Mouse (Mus musculus): ENCODE results near the gene Dalrd3. TPM values are rescaled to one million over a fixed set of nuclear protein-coding genes. Genes with fewer than 3 reads are reported as not detected.

Gene Dalrd3
- polyA plus RNA-seq (2017; shearing (Covaris generic)): 131 TPM

GRCm38 (mm10) chr9:108569381-108570206 is at the start of gene Dalrd3:
Gene Dalrd3, plus strand, starts transcription at chr9:108569886.

GRCm38 (mm10) chr9:108560227-108560841 is 9.4 kb upstream of the Dalrd3 start, which contains the start of gene Impdh2:
Gene Impdh2, plus strand, starts transcription at chr9:108560286.

GRCm38 (mm10) chr9:108566815-108567776 is 2.6 kb upstream of the Dalrd3 start, which contains the start of gene Ndufaf3:
Gene Ndufaf3, minus strand, starts transcription at chr9:108567434.

GRCm38 (mm10) chr9:108578545-108579343 is 9.1 kb downstream of the Dalrd3 start, which contains the start of gene Wdr6:
Gene Wdr6, minus strand, starts transcription at chr9:108578739.

GRCm38 (mm10) chr9:108596998-108597764 is 27.5 kb downstream of the Dalrd3 start, which contains the start of gene P4htm:
Gene P4htm, minus strand, starts transcription at chr9:108597667.

Other genes starting within 250 kb of the Dalrd3 start
- gene Gpx1, start 231.0 kb upstream of the Dalrd3 start, polyA plus RNA-seq (2017; shearing (Covaris generic)): 765 TPM
- 152 TPM for gene Usp4, start 222.0 kb upstream of the Dalrd3 start, polyA plus RNA-seq (2017; shearing (Covaris generic))
- 2.8 TPM for gene 1700102P08Rik, start 177.1 kb upstream of the Dalrd3 start, polyA plus RNA-seq (2017; shearing (Covaris generic))
- not detected for gene Ccdc36, start 141.4 kb upstream of the Dalrd3 start, polyA plus RNA-seq (2017; shearing (Covaris generic))
- not detected for gene BC048562, start 133.4 kb upstream of the Dalrd3 start, polyA plus RNA-seq (2017; shearing (Covaris generic))
- 51.6 TPM for gene Ccdc71, start 109.4 kb upstream of the Dalrd3 start, polyA plus RNA-seq (2017; shearing (Covaris generic))
- 3.6 TPM for gene Klhdc8b, start 108.3 kb upstream of the Dalrd3 start, polyA plus RNA-seq (2017; shearing (Covaris generic))
- gene Lamb2, start 90.2 kb upstream of the Dalrd3 start, polyA plus RNA-seq (2017; shearing (Covaris generic)): 0.16 TPM
- gene Usp19, start 79.3 kb upstream of the Dalrd3 start, polyA plus RNA-seq (2017; shearing (Covaris generic)): 138 TPM
- 129 TPM for gene Qars, start 62.2 kb upstream of the Dalrd3 start, polyA plus RNA-seq (2017; shearing (Covaris generic))
- 144 TPM for gene Qrich1, start 53.1 kb upstream of the Dalrd3 start, polyA plus RNA-seq (2017; shearing (Covaris generic))
- 122 TPM for gene Impdh2, start 9.6 kb upstream of the Dalrd3 start, polyA plus RNA-seq (2017; shearing (Covaris generic))
- 77.9 TPM for gene Ndufaf3, start 2.5 kb upstream of the Dalrd3 start, polyA plus RNA-seq (2017; shearing (Covaris generic))
- gene Wdr6, start 8.9 kb downstream of the Dalrd3 start, polyA plus RNA-seq (2017; shearing (Covaris generic)): 90.3 TPM
- 16.3 TPM for gene P4htm, start 27.8 kb downstream of the Dalrd3 start, polyA plus RNA-seq (2017; shearing (Covaris generic))
- 54.4 TPM for gene Arih2, start 79.5 kb downstream of the Dalrd3 start, polyA plus RNA-seq (2017; shearing (Covaris generic))
- gene Slc25a20, start 92.2 kb downstream of the Dalrd3 start, polyA plus RNA-seq (2017; shearing (Covaris generic)): 68.6 TPM
- 3.9 TPM for gene Prkar2a, start 119.4 kb downstream of the Dalrd3 start, polyA plus RNA-seq (2017; shearing (Covaris generic))
- gene Ip6k2, start 213.9 kb downstream of the Dalrd3 start, polyA plus RNA-seq (2017; shearing (Covaris generic)): 18.0 TPM
- gene Nckipsd, start 238.5 kb downstream of the Dalrd3 start, polyA plus RNA-seq (2017; shearing (Covaris generic)): 3.8 TPM

Measured in CD4-positive, CD25-positive, alpha-beta regulatory T cell, adult 9 weeks (primary cell).